Mouse (Mus musculus): ENCODE measurements around the gene Sfxn3. TPM values are rescaled to one million over a fixed set of nuclear protein-coding genes. Genes with fewer than 3 reads are reported as not detected.
A peak's percentile ranks its signal among the peaks of the same experiment; 100 is the strongest.

Sfxn3 gene
- polyA plus RNA-seq, 1 experiment from 2014 or later: 8.3 TPM

- peak overlapping the region; percentile 75 for H3K4me3 ChIP-seq
- no peaks in the 10 kb centered on the region for H3K36me3 ChIP-seq
- DNase-seq (ENCODE audit: low spot score): peak; percentile 44
- peak overlapping the region; percentile 85 for H3K27ac ChIP-seq (replicated peaks)
- peaks cover 87% of the 10 kb centered on the region for H3K27me3 ChIP-seq (ENCODE audit: low read depth, poor library complexity, severe bottlenecking)
- no peaks in the 10 kb centered on the region for H3K9me3 ChIP-seq (replicated peaks)
- peaks cover 59% of the 10 kb centered on the region for H3K4me1 ChIP-seq
- WGBS: under 1% methylated on average over 32 of the region's 32 CpGs
Observed at GRCm38 (mm10) chr19:45075323-45076035, 28.2 kb downstream of the Sfxn3 start.

DNA sequence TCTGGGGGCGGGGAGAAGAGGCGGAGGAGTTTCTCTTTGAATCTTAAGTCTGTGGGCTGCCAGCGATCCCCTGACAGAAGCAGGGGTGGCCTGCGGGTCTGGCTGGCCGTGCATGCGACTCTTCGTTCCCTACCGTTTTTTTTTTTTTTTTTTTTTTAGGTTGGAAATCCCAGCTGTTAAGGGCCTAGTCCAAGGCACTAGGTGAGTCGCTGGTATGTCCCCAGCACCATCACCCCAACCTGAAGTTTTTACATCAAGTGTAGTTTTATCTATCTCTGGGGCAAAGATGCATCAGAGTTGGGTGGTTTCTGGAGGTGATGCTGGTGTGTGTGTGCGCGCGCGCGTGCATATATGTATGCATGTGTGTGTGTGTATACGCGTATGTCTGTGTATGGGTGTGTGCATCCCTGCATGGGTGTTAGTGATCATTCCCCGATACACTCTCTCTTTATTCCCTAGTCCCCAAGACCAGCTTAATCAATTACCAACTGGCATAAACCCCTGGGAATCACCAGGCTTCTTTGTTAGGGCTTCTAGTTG, 28.8 kb downstream of the Sfxn3 start:
- H3K4me3 ChIP-seq: peak overlapping the region; percentile 75
- peaks cover 63% of the 10 kb centered on the region for H3K4me1 ChIP-seq
- H3K27ac ChIP-seq (replicated peaks): no peak overlapping the region
- no peaks in the 10 kb centered on the region for H3K9me3 ChIP-seq (replicated peaks)
- DNase-seq (ENCODE audit: low spot score): no peak
- WGBS: 5% methylated on average over 17 of the region's 17 CpGs
- peaks cover 87% of the 10 kb centered on the region for H3K27me3 ChIP-seq (ENCODE audit: low read depth, poor library complexity, severe bottlenecking)
- H3K36me3 ChIP-seq: no peaks in the 10 kb centered on the region

DNA sequence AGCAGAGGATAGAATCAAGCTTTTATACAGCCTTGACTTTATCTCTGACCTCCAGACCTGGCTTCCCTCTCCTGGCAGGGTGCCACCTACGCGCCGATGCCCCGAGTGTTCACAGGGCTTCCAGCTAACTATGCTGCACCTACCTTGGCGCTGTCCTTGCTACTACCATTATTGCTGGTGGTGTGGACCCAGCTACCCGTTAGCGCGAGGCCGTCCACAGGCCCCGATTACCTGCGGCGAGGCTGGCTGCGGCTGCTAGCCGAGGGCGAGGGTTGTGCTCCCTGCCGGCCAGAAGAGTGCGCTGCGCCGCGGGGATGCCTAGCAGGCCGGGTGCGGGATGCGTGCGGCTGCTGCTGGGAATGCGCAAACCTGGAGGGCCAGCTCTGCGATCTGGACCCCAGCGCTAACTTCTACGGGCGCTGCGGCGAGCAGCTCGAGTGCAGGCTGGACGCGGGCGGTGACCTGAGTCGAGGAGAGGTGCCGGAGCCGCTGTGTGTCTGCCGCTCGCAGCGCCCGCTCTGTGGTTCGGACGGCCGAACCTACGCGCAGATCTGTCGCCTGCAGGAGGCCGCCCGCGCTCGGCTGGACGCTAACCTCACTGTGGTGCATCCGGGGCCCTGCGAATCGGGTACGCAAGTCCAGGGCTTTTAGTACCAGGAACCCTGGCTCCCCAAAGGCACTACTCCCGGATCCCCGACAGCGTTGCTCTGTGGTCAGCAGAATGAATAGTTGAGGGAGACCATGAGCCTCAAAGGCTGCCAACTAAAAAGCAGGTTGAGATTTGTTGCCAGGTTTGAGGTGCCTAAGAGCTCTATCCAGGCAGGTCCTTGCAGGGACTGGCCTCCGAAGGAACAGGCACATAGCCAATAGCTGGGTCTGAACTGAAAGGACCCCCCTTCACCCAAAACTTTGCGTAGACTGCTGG, 29.5 kb downstream of the Sfxn3 start:
- no peak overlapping the region for H3K27ac ChIP-seq (replicated peaks)
- DNase-seq (ENCODE audit: low spot score): peak; percentile 75
- peak overlapping the region; percentile 75 for H3K4me3 ChIP-seq
- WGBS: under 1% methylated on average over 62 of the region's 62 CpGs
- H3K4me1 ChIP-seq: peaks cover 68% of the 10 kb centered on the region
- H3K9me3 ChIP-seq (replicated peaks): no peaks in the 10 kb centered on the region
- H3K27me3 ChIP-seq (ENCODE audit: low read depth, poor library complexity, severe bottlenecking): peaks cover 87% of the 10 kb centered on the region
- no peaks in the 10 kb centered on the region for H3K36me3 ChIP-seq

- no peak for DNase-seq (ENCODE audit: low spot score)
- WGBS: 6% methylated on average over 20 of the region's 20 CpGs
- H3K4me1 ChIP-seq: peaks cover 70% of the 10 kb centered on the region
- H3K36me3 ChIP-seq: no peaks in the 10 kb centered on the region
- no peaks in the 10 kb centered on the region for H3K9me3 ChIP-seq (replicated peaks)
- peaks cover 90% of the 10 kb centered on the region for H3K27me3 ChIP-seq (ENCODE audit: low read depth, poor library complexity, severe bottlenecking)
- no peak overlapping the region for H3K4me3 ChIP-seq
- no peak overlapping the region for H3K27ac ChIP-seq (replicated peaks)
Observed at GRCm38 (mm10) chr19:45077742-45078645, 30.7 kb downstream of the Sfxn3 start.

DNA sequence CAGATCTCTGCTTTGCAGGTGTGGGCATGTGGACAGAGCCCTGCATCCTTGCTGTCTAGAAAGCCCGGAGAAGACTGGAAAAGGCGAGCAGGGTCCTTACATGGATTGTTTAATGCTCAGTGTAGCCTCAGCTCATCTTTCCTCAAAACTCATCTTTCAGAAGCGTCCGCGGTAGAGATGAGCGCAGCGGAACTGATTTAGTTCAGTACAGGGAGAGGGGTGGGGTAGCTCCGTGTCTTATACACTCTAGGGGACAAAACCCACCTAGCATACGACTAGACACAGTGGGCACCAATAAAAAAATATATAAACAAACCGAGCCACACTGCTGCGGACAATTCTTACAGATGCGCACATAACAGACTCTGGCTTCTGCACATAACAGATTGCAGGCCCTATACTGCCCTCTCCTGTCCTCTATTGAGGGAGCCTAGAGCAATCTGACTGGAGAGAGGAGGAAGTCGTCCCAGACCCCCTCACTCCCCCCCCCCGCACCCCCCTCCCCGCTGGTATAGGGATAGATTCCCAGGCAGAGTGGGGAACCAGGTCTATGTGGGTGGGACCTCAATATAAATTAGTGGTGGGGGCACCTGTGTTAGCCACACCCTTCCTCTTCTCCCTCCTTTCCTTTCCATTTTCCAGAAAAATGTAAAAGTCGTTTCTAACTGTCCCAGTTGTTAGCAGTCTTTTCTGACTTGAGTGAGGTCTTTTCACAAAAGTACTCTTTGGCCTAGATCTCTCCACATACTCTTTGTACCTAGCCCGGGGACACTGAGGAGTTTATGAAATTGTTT, 31.9 kb downstream of the Sfxn3 start:
- no peaks in the 10 kb centered on the region for H3K9me3 ChIP-seq (replicated peaks)
- 5% methylated on average over 17 of the region's 17 CpGs for WGBS
- H3K27me3 ChIP-seq (ENCODE audit: low read depth, poor library complexity, severe bottlenecking): peaks cover 92% of the 10 kb centered on the region
- no peak overlapping the region for H3K27ac ChIP-seq (replicated peaks)
- H3K4me3 ChIP-seq: peak overlapping the region; percentile 43
- DNase-seq (ENCODE audit: low spot score): peak; percentile 39
- H3K4me1 ChIP-seq: peaks cover 73% of the 10 kb centered on the region
- H3K36me3 ChIP-seq: no peaks in the 10 kb centered on the region

- peak; percentile 56 for DNase-seq (ENCODE audit: low spot score)
- Histone ChIP-seq H3K4me1 (peaks cover 73% of the 10 kb centered on the region), H3K36me3 (no peaks in the 10 kb centered on the region), H3K27ac (replicated peaks) (no peak overlapping the region), H3K9me3 (replicated peaks) (no peaks in the 10 kb centered on the region), H3K27me3 (ENCODE audit: low read depth, poor library complexity, severe bottlenecking) (peaks cover 100% of the 10 kb centered on the region), H3K4me3 (peak overlapping the region; percentile 43)
- WGBS: under 1% methylated on average over 45 of the region's 45 CpGs
Observed at GRCm38 (mm10) chr19:45079769-45080515, 32.6 kb downstream of the Sfxn3 start.

DNA sequence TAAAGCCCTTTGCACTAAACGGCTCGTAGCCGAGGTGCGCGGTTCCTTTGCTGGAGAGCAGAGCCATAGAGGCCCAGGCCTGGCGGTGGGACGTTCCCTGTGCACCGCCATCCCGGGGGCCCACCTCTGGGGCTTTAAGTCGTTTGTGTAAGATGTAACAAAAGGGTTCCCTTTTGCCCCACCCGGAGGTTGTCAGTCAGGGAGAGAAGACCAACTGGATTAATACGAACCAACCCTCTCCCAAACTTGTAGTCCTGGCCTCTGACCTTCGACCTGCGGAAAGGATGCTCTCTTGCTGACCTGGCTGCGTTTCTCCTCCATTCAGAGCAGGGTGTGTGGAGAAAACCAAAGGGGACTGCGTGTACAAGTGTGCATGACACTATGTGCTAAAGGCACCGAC, 33.4 kb downstream of the Sfxn3 start:
- H3K9me3 ChIP-seq (replicated peaks): no peaks in the 10 kb centered on the region
- peaks cover 100% of the 10 kb centered on the region for H3K27me3 ChIP-seq (ENCODE audit: low read depth, poor library complexity, severe bottlenecking)
- DNase-seq (ENCODE audit: low spot score): peak; percentile 42
- H3K4me3 ChIP-seq: peak overlapping the region; percentile 43
- no peak overlapping the region for H3K27ac ChIP-seq (replicated peaks)
- H3K36me3 ChIP-seq: no peaks in the 10 kb centered on the region
- 2% methylated on average over 17 of the region's 17 CpGs for WGBS
- H3K4me1 ChIP-seq: peaks cover 66% of the 10 kb centered on the region

DNA sequence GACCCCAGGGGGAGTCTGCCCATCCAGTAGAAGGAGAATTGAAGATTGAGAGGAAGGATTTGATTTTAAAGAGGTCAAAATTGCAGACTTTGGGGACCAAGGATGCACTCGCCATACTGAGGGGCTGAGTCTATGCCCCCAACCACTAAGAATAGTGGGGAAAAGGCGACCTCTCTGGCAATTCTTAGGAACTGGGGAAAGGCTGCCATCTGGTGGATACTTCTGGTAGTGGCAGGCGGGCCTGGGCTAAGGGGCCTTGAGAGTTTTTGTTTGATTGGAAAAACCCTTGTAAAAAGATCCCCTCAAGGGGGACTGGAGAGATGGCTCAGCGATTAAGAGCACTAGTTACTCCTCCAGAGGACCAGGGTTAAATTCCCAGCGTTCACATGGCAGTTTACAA, 34.0 kb downstream of the Sfxn3 start:
- no peaks in the 10 kb centered on the region for H3K36me3 ChIP-seq

DNA sequence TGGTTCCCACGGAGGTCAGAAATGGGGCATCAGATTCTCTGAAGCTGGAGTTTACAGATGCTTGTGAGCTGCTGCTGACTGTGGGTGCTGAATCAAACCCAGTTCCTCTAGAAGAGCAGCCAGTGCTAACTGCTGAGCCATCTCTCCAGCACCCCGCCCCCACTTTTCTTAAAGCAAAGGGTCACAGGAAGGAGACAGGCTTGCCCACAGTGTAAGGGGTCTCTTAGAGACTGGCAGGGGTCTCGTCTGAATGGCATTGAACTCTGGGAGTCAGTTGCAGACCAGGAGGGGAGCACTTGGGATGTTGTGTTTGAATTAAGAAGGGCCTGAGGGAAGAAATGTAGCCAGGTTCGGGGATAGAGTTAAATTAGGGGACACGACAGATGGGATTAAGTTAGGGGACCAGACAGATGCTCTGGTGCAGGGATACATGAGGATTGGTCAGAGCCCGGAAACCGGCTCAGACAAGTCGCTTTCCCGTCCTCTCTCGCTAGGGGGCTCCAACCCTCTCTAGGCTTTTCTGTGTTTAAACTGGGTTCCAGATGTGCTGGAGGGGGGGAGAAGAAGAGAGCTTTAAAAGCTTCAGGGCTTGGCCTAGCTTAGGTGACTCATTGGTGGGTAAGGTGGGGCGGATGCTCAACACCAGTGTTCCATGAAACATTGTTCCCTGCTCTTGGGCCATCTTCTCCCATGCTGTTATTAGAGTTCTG, 34.7 kb downstream of the Sfxn3 start:
- 17% methylated on average over 11 of the region's 11 CpGs for WGBS
- Histone ChIP-seq H3K27ac (replicated peaks) (no peak overlapping the region), H3K4me3 (no peak overlapping the region), H3K9me3 (replicated peaks) (no peaks in the 10 kb centered on the region), H3K27me3 (ENCODE audit: low read depth, poor library complexity, severe bottlenecking) (peaks cover 100% of the 10 kb centered on the region), H3K4me1 (peaks cover 53% of the 10 kb centered on the region), H3K36me3 (no peaks in the 10 kb centered on the region)
- DNase-seq (ENCODE audit: low spot score): peak; percentile 65

More for the DNA sequence above, 34.0 kb downstream of the Sfxn3 start:
- WGBS: under 1% methylated on average over 5 of the region's 5 CpGs
- Histone ChIP-seq H3K4me1 (peaks cover 60% of the 10 kb centered on the region), H3K9me3 (replicated peaks) (no peaks in the 10 kb centered on the region), H3K4me3 (peak overlapping the region; percentile 43), H3K27ac (replicated peaks) (no peak overlapping the region), H3K27me3 (ENCODE audit: low read depth, poor library complexity, severe bottlenecking) (peaks cover 100% of the 10 kb centered on the region)
- peak; percentile 82 for DNase-seq (ENCODE audit: low spot score)

GRCm38 (mm10) chr19:45097868-45098267, 50.6 kb downstream of the Sfxn3 start:
- no peaks in the 10 kb centered on the region for H3K9me3 ChIP-seq (replicated peaks)
- no peak overlapping the region for H3K4me3 ChIP-seq
- peak; percentile 36 for DNase-seq (ENCODE audit: low spot score)
- peaks cover 18% of the 10 kb centered on the region for H3K27me3 ChIP-seq (ENCODE audit: low read depth, poor library complexity, severe bottlenecking)
- 29% methylated on average over 11 of the region's 11 CpGs for WGBS
- no peak overlapping the region for H3K27ac ChIP-seq (replicated peaks)
- no peaks in the 10 kb centered on the region for H3K4me1 ChIP-seq
- H3K36me3 ChIP-seq: no peaks in the 10 kb centered on the region
